Mouse (Mus musculus): ENCODE measurements around the gene Podxl2. TPM values are rescaled to one million over a fixed set of nuclear protein-coding genes. Genes with fewer than 3 reads are reported as not detected.

The Podxl2 gene
- total RNA-seq, 1 experiment: 5.0 TPM

- Histone ChIP-seq H3K4me3 (ENCODE audit: insufficient read depth in 1 of 2, low read depth in 1 of 2, low read length in 2 of 2, poor library complexity in 1 of 2, severe bottlenecking in 1 of 2) (peak overlapping the region; percentile 8 to 50; a peak in 2 of 4 replicates), H3K27ac (ENCODE audit: insufficient read depth, low read depth, low read length, poor library complexity, severe bottlenecking) (no peak overlapping the region)
- in situ Hi-C loops (cut with MboI; ENCODE audit: low sequenced_read_pairs in 2 of 2, unreplicated experiment in 2 of 2): no loop called here
Observed at GRCm38 (mm10) chr6:88906369-88907108, 31.7 kb upstream of the Podxl2 start.

GRCm38 (mm10) chr6:88905042-88905441, 30.2 kb upstream of the Podxl2 start:
- in situ Hi-C loops (cut with MboI; ENCODE audit: low sequenced_read_pairs in 2 of 2, unreplicated experiment in 2 of 2): no loop called here
- peaks cover 3 to 11% of the 10 kb centered on the region in 2 experiments; a peak in 2 of 4 replicates for H3K4me1 ChIP-seq (ENCODE audit: control insufficient read depth in 2 of 2, insufficient read depth in 2 of 2, low read length in 2 of 2, poor library complexity in 1 of 2)
- H3K9me3 ChIP-seq (ENCODE audit: control insufficient read depth, insufficient read depth, low read depth, low read length): no peaks in the 10 kb centered on the region
- TF ChIP-seq CHD2 (IDR thresholded peaks at IDR 0.05; ENCODE audit: low read depth, low read length): no peak
- DNase-seq (ENCODE audit: low read depth, low spot score): no peak
- H3K9ac ChIP-seq (ENCODE audit: insufficient read depth, low read depth, low read length, poor library complexity, severe bottlenecking): no peak overlapping the region
- peaks cover 3% of the 10 kb centered on the region; the same call in 1 of the 2 replicates for H3K36me3 ChIP-seq (ENCODE audit: control insufficient read depth, insufficient read depth, low read length, poor library complexity, severe bottlenecking)
- H3K27ac ChIP-seq (ENCODE audit: insufficient read depth, low read depth, low read length, poor library complexity, severe bottlenecking): no peak overlapping the region
- no peak overlapping the region for H3K4me3 ChIP-seq (ENCODE audit: insufficient read depth in 1 of 2, low read depth in 1 of 2, low read length in 2 of 2, poor library complexity in 1 of 2, severe bottlenecking in 1 of 2)

More at GRCm38 (mm10) chr6:88906369-88907108, 31.7 kb upstream of the Podxl2 start:
- DNase-seq (ENCODE audit: low read depth, low spot score): peak; percentile 62
- TF ChIP-seq ZC3H11A (IDR thresholded peaks at IDR 0.05; ENCODE audit: borderline replicate concordance, low read depth, low read length) (no peak), HCFC1 (IDR thresholded peaks at IDR 0.05; ENCODE audit: borderline replicate concordance, insufficient read depth, low read length) (no peak), CHD2 (IDR thresholded peaks at IDR 0.05; ENCODE audit: low read depth, low read length) (no peak), ZNF384 (IDR thresholded peaks at IDR 0.05; ENCODE audit: low read depth, low read length) (no peak), MAFK (IDR thresholded peaks at IDR 0.05; ENCODE audit: insufficient read depth, low read depth, low read length) (no peak)
- peaks cover 3 to 11% of the 10 kb centered on the region in 2 experiments; a peak in 2 of 4 replicates for H3K4me1 ChIP-seq (ENCODE audit: control insufficient read depth in 2 of 2, insufficient read depth in 2 of 2, low read length in 2 of 2, poor library complexity in 1 of 2)
- H3K36me3 ChIP-seq (ENCODE audit: control insufficient read depth, insufficient read depth, low read length, poor library complexity, severe bottlenecking): peaks cover 10% of the 10 kb centered on the region; the same call in 1 of the 2 replicates
- peak overlapping the region; percentile 28; the same call in 1 of the 2 replicates for H3K9ac ChIP-seq (ENCODE audit: insufficient read depth, low read depth, low read length, poor library complexity, severe bottlenecking)
- no peaks in the 10 kb centered on the region for H3K9me3 ChIP-seq (ENCODE audit: control insufficient read depth, insufficient read depth, low read depth, low read length)

- Histone ChIP-seq H3K27ac (ENCODE audit: insufficient read depth, low read depth, low read length, poor library complexity, severe bottlenecking) (no peak overlapping the region), H3K9me3 (ENCODE audit: control insufficient read depth, insufficient read depth, low read depth, low read length) (no peaks in the 10 kb centered on the region), H3K36me3 (ENCODE audit: control insufficient read depth, insufficient read depth, low read length, poor library complexity, severe bottlenecking) (peaks cover 3% of the 10 kb centered on the region; the same call in 1 of the 2 replicates), H3K9ac (ENCODE audit: insufficient read depth, low read depth, low read length, poor library complexity, severe bottlenecking) (no peak overlapping the region), H3K4me3 (ENCODE audit: insufficient read depth in 1 of 2, low read depth in 1 of 2, low read length in 2 of 2, poor library complexity in 1 of 2, severe bottlenecking in 1 of 2) (no peak overlapping the region), H3K4me1 (ENCODE audit: control insufficient read depth in 2 of 2, insufficient read depth in 2 of 2, low read length in 2 of 2, poor library complexity in 1 of 2) (peaks cover 3 to 11% of the 10 kb centered on the region in 2 experiments; a peak in 2 of 4 replicates)
- no peak for DNase-seq (ENCODE audit: low read depth, low spot score)
- in situ Hi-C loops (cut with MboI; ENCODE audit: low sequenced_read_pairs in 2 of 2, unreplicated experiment in 2 of 2): no loop called here
- TF ChIP-seq ZNF384 (IDR thresholded peaks at IDR 0.05; ENCODE audit: low read depth, low read length) (no peak), CHD2 (IDR thresholded peaks at IDR 0.05; ENCODE audit: low read depth, low read length) (no peak), HCFC1 (IDR thresholded peaks at IDR 0.05; ENCODE audit: borderline replicate concordance, insufficient read depth, low read length) (no peak), ZC3H11A (IDR thresholded peaks at IDR 0.05; ENCODE audit: borderline replicate concordance, low read depth, low read length) (no peak), MAFK (IDR thresholded peaks at IDR 0.05; ENCODE audit: insufficient read depth, low read depth, low read length) (no peak)
Observed at GRCm38 (mm10) chr6:88904456-88904974, 29.7 kb upstream of the Podxl2 start.

GRCm38 (mm10) chr6:88903708-88904107, 28.9 kb upstream of the Podxl2 start:
- no peak for DNase-seq (ENCODE audit: low read depth, low spot score)
- H3K36me3 ChIP-seq (ENCODE audit: control insufficient read depth, insufficient read depth, low read length, poor library complexity, severe bottlenecking): peaks cover 3% of the 10 kb centered on the region; the same call in 1 of the 2 replicates
- H3K4me1 ChIP-seq (ENCODE audit: control insufficient read depth in 2 of 2, insufficient read depth in 2 of 2, low read length in 2 of 2, poor library complexity in 1 of 2): peaks cover 3 to 11% of the 10 kb centered on the region in 2 experiments; a peak in 2 of 4 replicates
- H3K9ac ChIP-seq (ENCODE audit: insufficient read depth, low read depth, low read length, poor library complexity, severe bottlenecking): no peak overlapping the region
- in situ Hi-C loops (cut with MboI; ENCODE audit: low sequenced_read_pairs in 2 of 2, unreplicated experiment in 2 of 2): no loop called here
- no peak overlapping the region for H3K4me3 ChIP-seq (ENCODE audit: insufficient read depth in 1 of 2, low read depth in 1 of 2, low read length in 2 of 2, poor library complexity in 1 of 2, severe bottlenecking in 1 of 2)
- no peak overlapping the region for H3K27ac ChIP-seq (ENCODE audit: insufficient read depth, low read depth, low read length, poor library complexity, severe bottlenecking)
- no peaks in the 10 kb centered on the region for H3K9me3 ChIP-seq (ENCODE audit: control insufficient read depth, insufficient read depth, low read depth, low read length)
- TF ChIP-seq HCFC1 (IDR thresholded peaks at IDR 0.05; ENCODE audit: borderline replicate concordance, insufficient read depth, low read length) (no peak), MAFK (IDR thresholded peaks at IDR 0.05; ENCODE audit: insufficient read depth, low read depth, low read length) (no peak), ZC3H11A (IDR thresholded peaks at IDR 0.05; ENCODE audit: borderline replicate concordance, low read depth, low read length) (no peak), CHD2 (IDR thresholded peaks at IDR 0.05; ENCODE audit: low read depth, low read length) (no peak), ZNF384 (IDR thresholded peaks at IDR 0.05; ENCODE audit: low read depth, low read length) (no peak)

Measured in ES-E14 (cell line).